Mouse (Mus musculus): ENCODE measurements around the gene Sox14. TPM values are rescaled to one million over a fixed set of nuclear protein-coding genes. Genes with fewer than 3 reads are reported as not detected.

The Sox14 gene
- polyA plus RNA-seq, 1 experiment from 2014 or later, result 1.6 TPM

GRCm38 (mm10) chr9:99870780-99871555, 5.0 kb downstream of the Sox14 start:
- H3K27ac ChIP-seq, result no peak overlapping the region
- H3K36me3 ChIP-seq, result no peaks in the 10 kb centered on the region
- peak overlapping the region; percentile 44; the same call in 1 of the 2 replicates for H3K9ac ChIP-seq
- H3K4me1 ChIP-seq, result peaks cover 45% of the 10 kb centered on the region
- H3K4me2 ChIP-seq, result peak overlapping the region; percentile 48
- peaks cover 99% of the 10 kb centered on the region for H3K27me3 ChIP-seq
- peak overlapping the region; percentile 20 for H3K4me3 ChIP-seq
- 2% methylated on average over 37 of the region's 37 CpGs for WGBS
- no peak for ATAC-seq (ENCODE audit: insufficient number of reproducible peaks, insufficient read depth, low FRiP score, low TSS enrichment, low read depth)
- H3K9me3 ChIP-seq, result no peaks in the 10 kb centered on the region

GRCm38 (mm10) chr9:99869936-99870779, 5.8 kb downstream of the Sox14 start:
- Histone ChIP-seq H3K9me3 (no peaks in the 10 kb centered on the region), H3K4me2 (peak overlapping the region; percentile 48; the same call in 1 of the 2 replicates), H3K4me1 (peaks cover 37% of the 10 kb centered on the region), H3K9ac (no peak overlapping the region), H3K27ac (no peak overlapping the region), H3K36me3 (no peaks in the 10 kb centered on the region), H3K27me3 (peaks cover 99% of the 10 kb centered on the region), H3K4me3 (no peak overlapping the region; the same call in 1 of the 2 replicates)
- no peak for ATAC-seq (ENCODE audit: insufficient number of reproducible peaks, insufficient read depth, low FRiP score, low TSS enrichment, low read depth)
- under 1% methylated on average over 34 of the region's 34 CpGs for WGBS

- H3K27ac ChIP-seq, result no peak overlapping the region
- no peaks in the 10 kb centered on the region for H3K9me3 ChIP-seq
- WGBS, result under 1% methylated on average over 29 of the region's 29 CpGs
- H3K9ac ChIP-seq, result no peak overlapping the region
- peaks cover 99% of the 10 kb centered on the region for H3K27me3 ChIP-seq
- H3K4me2 ChIP-seq, result peak overlapping the region; percentile 50
- H3K4me3 ChIP-seq, result peak overlapping the region; percentile 32
- H3K36me3 ChIP-seq, result no peaks in the 10 kb centered on the region
- no peak for ATAC-seq (ENCODE audit: insufficient number of reproducible peaks, insufficient read depth, low FRiP score, low TSS enrichment, low read depth)
- peaks cover 32% of the 10 kb centered on the region for H3K4me1 ChIP-seq
Observed at GRCm38 (mm10) chr9:99869275-99869674, 6.7 kb downstream of the Sox14 start.

DNA sequence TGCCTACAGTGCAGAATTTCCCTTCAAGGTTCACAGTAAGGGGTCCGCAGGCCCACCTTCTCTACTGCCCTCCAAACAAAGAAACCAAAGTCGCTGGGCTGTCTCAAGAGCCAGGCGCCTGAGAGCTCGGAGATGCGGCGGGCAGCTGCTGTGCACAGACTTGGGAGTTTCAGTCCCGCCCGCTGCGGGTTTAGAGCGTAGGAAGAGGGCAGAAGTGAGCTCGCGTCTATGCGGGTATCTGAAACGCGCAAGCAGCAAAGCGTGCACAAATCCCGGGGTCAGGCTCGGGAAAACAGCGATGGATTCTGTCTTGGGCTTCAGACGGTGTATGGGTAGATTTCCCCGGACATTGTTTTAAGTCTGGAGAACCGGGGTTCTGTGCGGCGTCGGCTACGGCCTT, 7.4 kb downstream of the Sox14 start:
- Histone ChIP-seq H3K4me1 (peaks cover 32% of the 10 kb centered on the region), H3K4me2 (peak overlapping the region; percentile 50), H3K9ac (no peak overlapping the region), H3K27me3 (peaks cover 100% of the 10 kb centered on the region), H3K9me3 (no peaks in the 10 kb centered on the region), H3K27ac (no peak overlapping the region), H3K36me3 (no peaks in the 10 kb centered on the region), H3K4me3 (peak overlapping the region; percentile 32)
- ATAC-seq (ENCODE audit: insufficient number of reproducible peaks, insufficient read depth, low FRiP score, low TSS enrichment, low read depth), result no peak
- under 1% methylated on average over 26 of the region's 26 CpGs for WGBS

- no peaks in the 10 kb centered on the region for H3K9me3 ChIP-seq
- ATAC-seq (ENCODE audit: insufficient number of reproducible peaks, insufficient read depth, low FRiP score, low TSS enrichment, low read depth), result no peak
- H3K9ac ChIP-seq, result no peak overlapping the region
- H3K4me1 ChIP-seq, result peaks cover 32% of the 10 kb centered on the region
- H3K4me3 ChIP-seq, result no peak overlapping the region
- peaks cover 99% of the 10 kb centered on the region for H3K27me3 ChIP-seq
- H3K4me2 ChIP-seq, result no peak overlapping the region
- 3% methylated on average over 11 of the region's 11 CpGs for WGBS
- H3K36me3 ChIP-seq, result no peaks in the 10 kb centered on the region
- H3K27ac ChIP-seq, result no peak overlapping the region
Observed at GRCm38 (mm10) chr9:99868054-99868453, 7.9 kb downstream of the Sox14 start.

DNA sequence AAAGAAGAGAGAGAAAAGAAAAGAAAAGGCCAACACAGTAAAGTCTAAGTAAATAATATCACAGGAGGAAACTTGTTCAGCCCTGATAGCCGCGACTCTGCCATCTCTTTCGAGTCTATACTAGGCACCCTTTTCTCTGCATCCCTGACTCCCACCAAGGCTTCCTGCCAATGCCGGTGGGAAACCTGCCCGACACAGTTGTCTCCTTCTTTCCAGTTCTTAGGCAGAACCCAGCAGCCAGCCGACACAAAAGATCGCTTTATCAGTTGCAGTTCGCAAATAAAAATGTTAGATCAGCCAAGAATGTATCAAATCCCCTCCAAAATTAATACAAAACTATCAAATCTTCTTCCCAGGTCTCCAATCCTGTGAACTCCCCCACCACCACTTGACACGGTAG, 13.0 kb downstream of the Sox14 start:
- H3K9me3 ChIP-seq, result no peaks in the 10 kb centered on the region
- no peak overlapping the region for H3K4me2 ChIP-seq
- no peak overlapping the region for H3K9ac ChIP-seq
- ATAC-seq (ENCODE audit: insufficient number of reproducible peaks, insufficient read depth, low FRiP score, low TSS enrichment, low read depth), result no peak
- H3K36me3 ChIP-seq, result no peaks in the 10 kb centered on the region
- H3K27ac ChIP-seq, result no peak overlapping the region
- H3K4me1 ChIP-seq, result no peaks in the 10 kb centered on the region
- 85% methylated on average over 9 of the region's 9 CpGs for WGBS
- no peak overlapping the region for H3K4me3 ChIP-seq
- peaks cover 59% of the 10 kb centered on the region for H3K27me3 ChIP-seq

GRCm38 (mm10) chr9:99854486-99854885, 21.5 kb downstream of the Sox14 start:
- WGBS, result 84% methylated on average over 2 of the region's 2 CpGs
- no peak for ATAC-seq (ENCODE audit: insufficient number of reproducible peaks, insufficient read depth, low FRiP score, low TSS enrichment, low read depth)
- no peaks in the 10 kb centered on the region for H3K4me1 ChIP-seq
- H3K4me3 ChIP-seq, result no peak overlapping the region
- no peak overlapping the region for H3K4me2 ChIP-seq
- no peaks in the 10 kb centered on the region for H3K36me3 ChIP-seq
- peaks cover 18% of the 10 kb centered on the region for H3K27me3 ChIP-seq
- H3K9me3 ChIP-seq, result no peaks in the 10 kb centered on the region
- no peak overlapping the region for H3K9ac ChIP-seq
- no peak overlapping the region for H3K27ac ChIP-seq

- H3K4me2 ChIP-seq, result no peak overlapping the region
- H3K27me3 ChIP-seq, result peaks cover 22% of the 10 kb centered on the region
- H3K36me3 ChIP-seq, result no peaks in the 10 kb centered on the region
- H3K9me3 ChIP-seq, result no peaks in the 10 kb centered on the region
- no peaks in the 10 kb centered on the region for H3K4me1 ChIP-seq
- no peak for ATAC-seq (ENCODE audit: insufficient number of reproducible peaks, insufficient read depth, low FRiP score, low TSS enrichment, low read depth)
- H3K4me3 ChIP-seq, result no peak overlapping the region
- H3K27ac ChIP-seq, result no peak overlapping the region
- no peak overlapping the region for H3K9ac ChIP-seq
- WGBS, result 43% methylated on average over 11 of the region's 11 CpGs
Observed at GRCm38 (mm10) chr9:99853356-99853755, 22.6 kb downstream of the Sox14 start.

- peaks cover 16% of the 10 kb centered on the region for H3K27me3 ChIP-seq
- no peak overlapping the region for H3K4me2 ChIP-seq
- H3K27ac ChIP-seq, result no peak overlapping the region
- no peaks in the 10 kb centered on the region for H3K36me3 ChIP-seq
- H3K4me3 ChIP-seq, result no peak overlapping the region
- 79% methylated on average over 7 of the region's 7 CpGs for WGBS
- H3K4me1 ChIP-seq, result no peaks in the 10 kb centered on the region
- H3K9ac ChIP-seq, result no peak overlapping the region
- ATAC-seq (ENCODE audit: insufficient number of reproducible peaks, insufficient read depth, low FRiP score, low TSS enrichment, low read depth), result no peak
- H3K9me3 ChIP-seq, result no peaks in the 10 kb centered on the region
Observed at GRCm38 (mm10) chr9:99850354-99850753, 25.6 kb downstream of the Sox14 start.

GRCm38 (mm10) chr9:99848327-99848726, 27.6 kb downstream of the Sox14 start:
- Histone ChIP-seq H3K36me3 (no peaks in the 10 kb centered on the region), H3K4me2 (no peak overlapping the region), H3K9ac (no peak overlapping the region), H3K4me3 (no peak overlapping the region), H3K9me3 (no peaks in the 10 kb centered on the region), H3K27ac (no peak overlapping the region), H3K4me1 (no peaks in the 10 kb centered on the region), H3K27me3 (peaks cover 6% of the 10 kb centered on the region)
- no peak for ATAC-seq (ENCODE audit: insufficient number of reproducible peaks, insufficient read depth, low FRiP score, low TSS enrichment, low read depth)
- WGBS, result 36% methylated on average over 8 of the region's 8 CpGs

DNA sequence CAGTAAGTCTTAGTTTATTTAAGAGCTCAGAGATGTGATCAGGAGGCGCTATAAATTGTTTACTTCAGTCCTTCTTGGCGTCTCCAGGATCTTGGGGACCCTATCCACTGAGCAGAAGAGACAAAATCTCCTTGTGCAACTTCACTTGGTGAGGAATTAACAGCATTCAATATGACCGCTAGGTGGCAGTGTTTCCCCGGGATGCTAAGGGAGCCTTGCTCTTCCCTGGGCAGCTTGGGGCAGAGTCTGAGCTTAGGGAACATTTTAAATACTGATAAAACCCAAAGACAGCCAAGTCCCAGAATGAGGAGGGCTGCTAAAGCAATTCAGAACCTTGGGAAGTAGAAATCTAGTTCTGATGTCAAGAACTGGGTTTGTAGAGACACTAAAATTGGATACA, 29.1 kb downstream of the Sox14 start:
- Histone ChIP-seq H3K9ac (no peak overlapping the region), H3K9me3 (no peaks in the 10 kb centered on the region), H3K27me3 (peaks cover 6% of the 10 kb centered on the region), H3K27ac (no peak overlapping the region), H3K4me3 (no peak overlapping the region), H3K4me2 (no peak overlapping the region), H3K36me3 (no peaks in the 10 kb centered on the region), H3K4me1 (no peaks in the 10 kb centered on the region)
- 2% methylated on average over 4 of the region's 4 CpGs for WGBS
- ATAC-seq (ENCODE audit: insufficient number of reproducible peaks, insufficient read depth, low FRiP score, low TSS enrichment, low read depth), result no peak

DNA sequence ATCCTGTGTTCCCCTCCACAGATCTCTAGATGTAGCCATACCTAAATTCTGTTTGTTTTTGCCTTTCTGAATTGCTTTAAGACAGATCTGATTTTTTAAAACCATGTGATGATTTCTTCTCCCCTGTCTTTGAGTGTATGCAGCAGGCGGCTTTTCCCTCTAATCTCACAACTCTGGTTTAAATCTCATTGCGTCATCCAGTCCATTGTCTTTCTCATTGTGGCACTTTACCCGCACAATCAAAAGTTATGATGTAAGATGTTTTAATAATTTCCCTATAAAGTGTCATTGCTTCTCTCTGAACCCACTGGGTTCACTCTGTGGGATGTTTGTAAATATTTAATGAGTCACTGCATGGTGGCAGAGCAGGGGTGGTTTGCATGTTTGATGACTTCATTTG, 36.6 kb downstream of the Sox14 start:
- Histone ChIP-seq H3K4me2 (no peak overlapping the region), H3K4me1 (no peaks in the 10 kb centered on the region), H3K27me3 (no peaks in the 10 kb centered on the region), H3K9ac (no peak overlapping the region), H3K36me3 (no peaks in the 10 kb centered on the region), H3K4me3 (no peak overlapping the region), H3K27ac (no peak overlapping the region), H3K9me3 (0 out of 2 replicates have a peak, but pooled peaks cover 5% of the 10 kb centered on the region)
- no peak for ATAC-seq (ENCODE audit: insufficient number of reproducible peaks, insufficient read depth, low FRiP score, low TSS enrichment, low read depth)
- WGBS, result 91% methylated on average over 3 of the region's 3 CpGs
